Mouse (Mus musculus) spleen, adult 2 months (tissue): ENCODE measurements at regions not wholly inside any gene's neighbourhood (a gene's known extent, or its start where the extent isn't known, plus 50 kb on each side); places are given as distances from the start of the nearest gene placed in this dataset.

Experiments
- DNase-seq, 2 experiments: peaks; one replicate each; pipeline versions ENCODE4 v3.0.0 to v3.0.0-alpha.2; 2012 to 2021; ENCODE audit warnings: low spot score in 2 of 2, low read depth in 1 of 2
- H3K27ac ChIP-seq: fragments of 200-500 bp; 2 replicates; pipeline ENCODE4 v1.5.1; 2012; ENCODE audit warnings: low read length, inconsistent platforms; ENCODE audit not compliant: insufficient read depth
- H3K27me3 ChIP-seq: fragments of 200-500 bp; 2 replicates; pipeline ENCODE4 v1.6.1; 2012; ENCODE audit warnings: mild to moderate bottlenecking, moderate library complexity, low read length, inconsistent platforms; ENCODE audit not compliant: control insufficient read depth, insufficient read depth
- H3K36me3 ChIP-seq: fragments of 200-500 bp; 2 replicates; pipeline ENCODE4 v1.6.1; 2012; ENCODE audit warnings: mild to moderate bottlenecking, low read length, inconsistent platforms; ENCODE audit not compliant: control insufficient read depth, insufficient read depth
- H3K4me1 ChIP-seq: fragments of 200-500 bp; 2 replicates; pipeline ENCODE4 v1.6.1; 2011; ENCODE audit warnings: inconsistent platforms; ENCODE audit not compliant: control insufficient read depth, insufficient read depth, insufficient read length
- H3K4me3 ChIP-seq: fragments of 200-500 bp; 2 replicates; pipeline ENCODE4 v1.5.1; 2011; ENCODE audit warnings: mild to moderate bottlenecking, inconsistent platforms; ENCODE audit not compliant: insufficient read depth, insufficient read length; ENCODE audit errors: extremely low read depth
- CTCF ChIP-seq: fragments of 200-500 bp; IDR thresholded peaks from 2 replicates; pipeline ENCODE4 v1.5.1; 2011; ENCODE audit warnings: mild to moderate bottlenecking, inconsistent platforms; ENCODE audit not compliant: insufficient read depth, insufficient read length, insufficient replicate concordance; ENCODE audit errors: extremely low read depth
- POLR2A ChIP-seq: fragments of 200-500 bp; IDR thresholded peaks from 2 replicates; pipeline ENCODE4 v1.6.1; 2011; ENCODE audit warnings: low read depth, low read length, inconsistent platforms
- WGBS: fragments of 180-500 bp; shearing (Covaris S2); methylation state at CpG from one replicate; pipeline ENCODE4 v1.1.7; 2018; 5-methylcytosine and 5-hydroxymethylcytosine counted together

DNA sequence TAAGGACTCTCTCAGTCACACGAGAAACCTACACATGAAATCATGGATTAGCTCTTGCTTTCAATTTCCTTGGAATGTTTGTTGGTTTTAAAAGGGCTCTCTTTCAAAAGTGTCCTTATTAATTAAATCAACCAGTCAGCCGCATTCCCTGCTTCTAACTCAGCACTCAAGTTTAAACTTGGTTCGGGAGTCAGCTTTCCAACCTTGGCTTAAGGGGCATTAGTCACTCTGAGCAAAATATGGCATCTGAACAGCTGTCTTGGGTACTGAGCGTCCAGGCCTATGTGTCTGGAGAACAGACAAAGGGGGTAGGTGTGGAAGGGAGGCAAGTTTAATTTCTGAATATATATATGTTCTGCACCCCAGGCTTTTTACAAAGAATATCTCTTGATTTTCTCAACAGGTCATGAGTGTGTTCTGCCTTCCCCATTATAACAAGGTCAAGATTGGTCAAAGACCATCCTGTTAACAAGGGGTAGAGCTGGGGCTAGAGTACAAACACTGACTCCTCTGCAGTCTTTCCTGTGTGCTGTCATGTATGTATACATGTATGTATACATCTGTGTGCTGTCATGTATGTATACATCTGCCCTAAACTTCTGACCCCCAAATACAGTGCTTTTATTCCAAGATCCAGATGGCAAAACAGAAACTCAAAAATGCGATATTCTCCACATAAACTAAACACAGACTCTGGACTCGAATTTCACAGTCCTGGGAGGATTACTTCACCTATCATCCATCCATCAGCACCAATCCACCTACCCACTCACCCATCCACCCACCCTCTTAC, 106.8 kb upstream of the Jun start:
- Histone ChIP-seq H3K27ac (no peak overlapping the region), H3K36me3 (no peaks in the 10 kb centered on the region), H3K4me1 (peaks cover 33% of the 10 kb centered on the region), H3K27me3 (peaks cover 2% of the 10 kb centered on the region; the same call in 1 of the 2 replicates), H3K4me3 (no peak overlapping the region)
- no peak for DNase-seq
- WGBS = 90% methylated on average over 6 of the region's 6 CpGs
- TF ChIP-seq POLR2A (no peak), CTCF (no peak)

DNA sequence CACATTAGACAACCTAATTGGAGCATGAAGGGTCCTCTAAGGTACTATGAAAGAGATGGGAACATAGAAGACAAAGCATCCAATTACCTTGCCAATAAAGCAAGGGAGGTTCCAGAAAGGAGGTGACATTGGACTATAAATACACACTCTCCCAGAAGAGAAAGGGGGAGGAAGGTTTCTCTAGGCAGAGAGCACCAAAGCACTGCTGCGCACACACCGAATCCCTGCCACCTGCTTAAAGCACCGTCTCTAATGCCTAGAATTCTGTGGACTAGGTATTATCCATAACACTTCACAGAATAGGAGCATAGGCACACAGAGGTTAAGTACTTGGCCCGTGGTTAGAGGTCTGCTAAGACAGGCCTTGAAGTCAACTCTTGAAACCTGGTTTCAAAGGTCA, 107.8 kb upstream of the Jun start:
- WGBS = 81% methylated on average over 4 of the region's 4 CpGs
- H3K27me3 ChIP-seq = peaks cover 2% of the 10 kb centered on the region; the same call in 1 of the 2 replicates

DNA sequence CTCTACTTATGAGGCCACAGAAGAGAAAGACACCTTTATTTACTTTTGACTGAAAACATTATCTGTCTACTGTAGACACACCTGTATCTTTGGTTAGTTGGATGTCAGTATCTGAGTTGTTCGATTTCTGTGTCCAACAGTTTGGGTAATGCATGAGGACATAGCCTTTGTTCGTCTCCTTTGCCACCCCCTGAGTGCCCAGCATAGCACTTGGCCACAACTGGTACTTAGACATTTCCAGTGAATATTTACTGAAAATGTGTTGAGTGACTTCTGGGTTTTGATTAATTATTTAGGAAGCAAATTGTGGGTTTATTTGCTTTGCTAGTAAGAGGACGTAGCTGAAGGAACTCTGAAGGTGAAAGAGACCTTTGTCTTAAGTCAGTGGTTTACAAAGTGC, 108.4 kb upstream of the Jun start:
- Histone ChIP-seq H3K27ac (no peak overlapping the region), H3K36me3 (no peaks in the 10 kb centered on the region), H3K4me3 (0 out of 2 replicates have a peak overlapping the region, but pooled peaks have one; percentile 74), H3K27me3 (peaks cover 2% of the 10 kb centered on the region; the same call in 1 of the 2 replicates), H3K4me1 (peaks cover 33% of the 10 kb centered on the region)
- 83% methylated on average over 3 of the region's 3 CpGs for WGBS
- no peak for DNase-seq
- TF ChIP-seq CTCF = no peak

More for the DNA sequence above, 107.8 kb upstream of the Jun start:
- Histone ChIP-seq H3K4me3 (no peak overlapping the region), H3K4me1 (peaks cover 33% of the 10 kb centered on the region), H3K36me3 (no peaks in the 10 kb centered on the region), H3K27ac (no peak overlapping the region)
- TF ChIP-seq CTCF (no peak), POLR2A (no peak)
- DNase-seq = no peak

DNA sequence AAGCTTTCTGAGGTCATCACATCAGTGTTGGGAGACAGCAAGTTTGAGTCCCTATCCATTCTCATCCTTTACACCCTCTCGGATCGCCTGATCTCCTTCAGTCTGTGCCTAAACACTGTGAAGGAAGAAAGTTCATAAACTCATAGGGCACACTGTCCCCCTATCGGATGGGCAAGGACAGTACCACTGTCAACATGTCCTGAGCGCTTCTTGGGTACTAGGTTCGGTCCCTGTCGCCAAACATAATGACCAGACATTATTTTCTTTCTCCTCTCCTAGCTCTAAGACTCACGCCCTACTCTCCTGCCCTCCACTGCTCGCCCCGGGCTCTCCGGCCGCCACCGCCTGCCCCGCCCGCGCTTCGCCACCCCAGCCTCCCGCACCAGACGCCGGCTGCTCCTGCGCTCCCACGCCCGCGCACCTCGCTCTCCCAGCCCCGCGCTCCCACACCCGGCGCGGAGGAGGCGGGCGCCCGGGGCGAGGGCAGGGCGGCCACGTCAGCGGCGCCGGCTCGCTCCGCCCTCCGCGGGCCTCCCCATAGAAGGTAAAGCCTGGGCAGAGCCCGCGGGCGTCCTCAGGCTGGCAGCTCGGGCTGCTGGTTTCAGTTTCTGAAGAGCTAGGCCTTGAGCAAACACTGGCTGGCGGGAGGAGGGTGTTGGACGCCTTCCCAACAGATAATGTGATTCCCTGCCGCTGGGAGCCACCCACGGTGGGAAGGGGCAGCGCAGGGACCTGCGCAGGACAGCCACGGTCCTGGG, 109.1 kb upstream of the Jun start:
- Histone ChIP-seq H3K27me3 (peaks cover 2% of the 10 kb centered on the region; the same call in 1 of the 2 replicates), H3K36me3 (no peaks in the 10 kb centered on the region), H3K27ac (peak overlapping the region; percentile 99), H3K4me1 (peaks cover 28% of the 10 kb centered on the region), H3K4me3 (peak overlapping the region; percentile 74)
- DNase-seq = peak; percentile 77 to 87
- WGBS = 3% methylated on average over 53 of the region's 53 CpGs
- TF ChIP-seq CTCF (no peak), POLR2A (peak; percentile 50)

DNA sequence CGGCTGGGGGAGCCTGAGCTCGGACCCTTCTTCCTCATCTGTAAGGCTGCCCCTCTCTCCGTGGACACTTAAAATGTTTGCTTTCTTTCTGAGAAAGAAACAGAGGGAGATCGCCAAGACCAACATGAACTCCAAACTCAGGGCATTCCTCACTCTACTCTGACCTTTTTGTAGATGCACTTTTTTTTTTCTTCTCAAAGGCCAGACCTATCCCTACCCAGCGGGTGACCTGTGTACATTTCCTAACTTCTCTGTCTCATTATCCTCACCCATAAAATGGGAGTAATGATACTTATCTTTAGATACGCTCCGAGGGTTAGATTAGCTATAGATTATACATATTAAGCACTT, 109.6 kb upstream of the Jun start:
- H3K4me3 ChIP-seq = peak overlapping the region; percentile 74
- H3K27me3 ChIP-seq = peaks cover 2% of the 10 kb centered on the region; the same call in 1 of the 2 replicates
- H3K4me1 ChIP-seq = peaks cover 25% of the 10 kb centered on the region
- H3K36me3 ChIP-seq = no peaks in the 10 kb centered on the region
- TF ChIP-seq POLR2A (no peak), CTCF (no peak)
- WGBS = 26% methylated on average over 7 of the region's 7 CpGs
- DNase-seq = no peak
- H3K27ac ChIP-seq = peak overlapping the region; percentile 99

DNA sequence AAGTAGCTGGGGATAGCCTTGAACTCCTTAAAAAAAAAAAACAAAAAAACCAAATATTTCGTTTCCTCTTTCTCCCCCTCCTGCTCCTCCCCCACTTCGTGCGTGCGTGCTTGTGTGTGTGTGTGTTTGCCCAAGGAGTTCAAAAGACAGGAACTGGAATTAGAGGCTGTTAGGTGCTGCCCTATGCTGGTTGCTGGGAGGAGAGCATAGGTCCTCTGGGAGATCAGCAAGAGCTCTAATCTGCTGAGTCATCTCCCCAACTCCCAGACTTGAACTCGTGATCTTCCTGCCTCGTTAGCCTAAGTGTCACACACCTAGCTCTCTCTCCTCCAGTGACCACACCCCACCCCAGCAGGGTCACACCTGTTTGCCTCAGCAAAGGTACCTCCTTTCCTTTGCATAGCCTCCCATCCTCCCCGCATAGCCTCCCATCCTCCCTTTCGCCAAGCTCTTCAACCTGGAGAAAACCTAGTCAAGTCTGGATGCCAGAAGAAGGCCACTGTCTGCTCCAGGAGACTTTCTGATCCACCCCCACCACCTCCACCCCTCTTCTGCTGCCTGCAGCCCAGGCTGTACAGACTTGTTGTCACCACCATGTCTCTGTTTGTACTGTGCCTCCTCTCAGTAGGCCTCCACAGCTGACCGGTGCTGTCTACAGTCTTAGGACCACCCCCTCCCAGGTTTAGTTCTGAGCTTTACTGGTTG, 110.5 kb upstream of the Jun start:
- Histone ChIP-seq H3K36me3 (no peaks in the 10 kb centered on the region), H3K27ac (peak overlapping the region; percentile 4; the same call in 1 of the 2 replicates)
- peak; percentile 17 to 36 for DNase-seq

More for the DNA sequence above, 110.5 kb upstream of the Jun start:
- WGBS = 42% methylated on average over 9 of the region's 9 CpGs
- Histone ChIP-seq H3K4me3 (no peak overlapping the region), H3K4me1 (peaks cover 17% of the 10 kb centered on the region), H3K27me3 (peaks cover 2% of the 10 kb centered on the region; the same call in 1 of the 2 replicates)
- TF ChIP-seq CTCF (no peak), POLR2A (no peak)
